Mouse (Mus musculus) adipocyte (in vitro differentiated cells): Measurements from ENCODE around the gene Snhg11.

Source experiments
- DNase-seq: peaks from one replicate; pipeline ENCODE4 v3.0.0-alpha.2; 2016; ENCODE audit warnings: low spot score

Snhg11 gene

DNA sequence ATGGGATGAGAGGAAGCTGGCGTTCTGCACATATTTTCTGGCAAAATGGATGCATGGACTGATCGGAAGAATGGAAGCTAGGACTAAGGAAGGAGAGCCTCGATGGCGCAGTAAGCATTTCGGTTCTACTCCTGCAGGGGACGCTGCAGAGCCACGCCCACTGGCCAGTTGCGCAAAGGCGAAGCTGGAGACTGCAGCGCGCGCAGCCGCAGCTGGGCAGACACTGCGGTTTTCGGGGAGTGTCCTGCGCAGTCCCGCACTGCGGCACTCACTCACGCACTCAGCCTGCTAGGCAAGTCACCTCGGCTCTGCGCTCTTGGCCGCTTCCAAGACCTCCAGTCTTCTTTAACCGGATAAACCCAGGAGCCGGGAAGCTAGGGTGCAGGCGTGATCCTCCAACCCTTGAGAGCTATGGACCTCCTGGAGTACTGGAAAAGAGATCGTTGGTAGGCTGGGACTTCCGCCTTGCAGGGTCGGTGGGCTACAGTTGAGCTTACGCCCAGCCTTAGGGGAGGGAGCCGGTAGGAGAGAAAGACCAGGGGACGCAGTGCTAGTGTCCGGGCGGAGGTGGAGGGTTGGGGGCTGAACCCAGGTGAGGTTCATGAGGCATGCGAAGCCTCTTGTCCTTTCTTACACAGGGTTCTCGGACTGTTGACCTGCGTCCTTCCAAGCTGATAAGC, at the start of gene Snhg11:
Gene Snhg11 (plus strand): TSS at position 196 of the 680 bp plus-strand sequence.
- DNase-seq: no peak

DNA sequence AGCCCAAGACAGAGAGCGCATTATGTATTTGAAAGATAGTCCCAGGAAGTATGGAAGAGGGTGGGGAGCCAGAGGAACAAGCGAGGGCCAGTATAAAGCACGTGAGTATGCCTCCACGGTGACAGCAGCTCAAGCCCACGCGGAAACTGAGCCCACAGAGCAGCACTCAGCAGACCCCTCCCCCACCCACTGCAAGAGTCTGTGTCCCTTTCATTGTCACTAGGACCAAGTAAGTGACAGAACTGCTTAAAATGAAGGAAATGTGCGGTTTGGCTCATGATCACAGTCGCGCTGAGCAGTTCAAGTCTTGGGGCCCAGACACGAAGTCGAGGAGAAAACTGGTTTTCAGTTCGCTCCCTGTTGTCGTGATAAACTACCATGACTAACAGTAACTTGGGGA, 41.1 kb upstream of the Snhg11 start:
- no peak for DNase-seq

DNA sequence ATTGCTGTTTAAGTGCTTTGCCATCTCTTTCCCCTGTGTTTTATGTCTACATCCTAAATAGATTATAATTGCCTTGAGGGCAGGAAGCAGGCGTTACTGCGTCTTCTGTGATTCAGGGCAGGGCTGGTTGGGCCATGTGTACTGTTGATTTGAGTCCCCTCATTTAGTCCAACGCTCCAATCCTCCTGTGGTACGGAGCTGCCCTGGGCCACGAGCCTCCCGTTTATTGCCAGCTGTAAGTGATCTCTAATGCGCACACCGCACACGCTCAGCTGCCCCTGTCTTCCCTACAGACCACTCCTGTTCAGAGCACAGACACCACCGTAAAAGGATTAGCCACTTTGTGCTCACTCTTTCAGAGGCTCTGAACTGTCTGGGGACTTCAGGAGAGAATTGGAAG, 37.7 kb upstream of the Snhg11 start:
- DNase-seq: no peak

DNA sequence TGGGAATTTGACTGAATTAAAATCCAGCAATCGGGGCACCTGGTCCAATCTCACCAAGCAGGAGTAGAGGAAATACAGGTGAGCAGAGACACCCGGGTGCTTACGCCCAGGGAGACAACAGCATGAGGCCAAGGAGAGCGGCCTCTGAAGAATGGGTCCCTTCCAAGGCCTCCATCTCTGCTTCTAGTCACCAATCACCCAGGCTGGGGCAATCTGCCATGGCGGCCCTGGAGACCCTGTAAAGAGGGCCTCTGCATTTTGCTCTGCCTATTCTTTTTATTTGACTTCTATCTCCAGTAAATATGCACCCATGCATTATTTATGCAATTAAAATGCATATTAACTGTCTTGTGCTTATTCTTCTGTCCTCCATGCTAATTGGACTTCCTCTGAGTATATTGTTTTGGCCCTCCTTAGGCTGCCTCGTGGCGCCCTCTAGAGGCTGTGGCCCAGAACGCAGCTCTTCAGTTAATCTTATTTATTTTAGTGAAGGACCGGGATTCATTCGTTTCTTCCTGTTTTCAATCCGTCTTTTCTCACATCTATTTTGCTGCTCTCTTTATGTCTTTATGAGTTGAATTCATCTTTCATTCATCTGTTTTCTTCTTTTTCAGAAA, 35.4 kb upstream of the Snhg11 start:
- peak; percentile 62 for DNase-seq

DNA sequence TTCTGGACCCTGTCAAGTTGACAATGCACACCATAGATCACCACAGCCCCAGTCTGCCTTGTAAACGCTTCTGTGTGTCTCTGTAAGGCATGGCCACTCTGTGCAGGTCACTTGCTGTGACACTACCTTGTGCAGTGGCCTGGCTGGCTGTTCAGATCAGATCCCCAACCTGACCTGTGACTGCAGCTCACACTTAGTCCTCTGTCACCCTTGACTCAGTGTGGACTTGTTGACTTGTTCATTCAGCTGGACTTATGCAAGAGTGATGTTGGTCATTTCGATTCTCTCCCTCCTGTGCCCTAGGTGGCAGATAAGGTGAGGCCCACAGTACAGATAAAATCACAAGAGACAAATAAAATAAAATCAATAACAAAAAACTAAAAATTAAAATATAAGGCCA, 34.1 kb upstream of the Snhg11 start:
- no peak for DNase-seq

DNA sequence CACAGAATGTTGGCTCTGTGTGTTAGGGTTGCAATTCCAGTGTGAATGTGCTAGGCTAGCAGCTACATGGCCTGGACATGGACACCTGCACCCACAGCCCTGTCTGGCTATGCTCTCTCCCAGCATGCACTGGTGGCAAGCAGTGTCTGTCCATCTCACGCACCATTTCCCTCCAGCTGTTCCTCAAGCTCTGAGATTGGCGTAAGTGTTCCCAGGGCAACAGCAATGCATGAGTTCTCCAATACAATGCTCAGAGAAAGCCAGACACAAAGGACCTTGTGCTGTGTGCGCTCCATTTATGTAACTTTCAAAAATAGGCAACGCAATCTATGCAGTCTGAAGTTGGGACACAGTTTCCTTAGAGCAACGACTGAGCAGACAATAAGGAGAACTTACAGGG, 31.9 kb upstream of the Snhg11 start:
- no peak for DNase-seq

DNA sequence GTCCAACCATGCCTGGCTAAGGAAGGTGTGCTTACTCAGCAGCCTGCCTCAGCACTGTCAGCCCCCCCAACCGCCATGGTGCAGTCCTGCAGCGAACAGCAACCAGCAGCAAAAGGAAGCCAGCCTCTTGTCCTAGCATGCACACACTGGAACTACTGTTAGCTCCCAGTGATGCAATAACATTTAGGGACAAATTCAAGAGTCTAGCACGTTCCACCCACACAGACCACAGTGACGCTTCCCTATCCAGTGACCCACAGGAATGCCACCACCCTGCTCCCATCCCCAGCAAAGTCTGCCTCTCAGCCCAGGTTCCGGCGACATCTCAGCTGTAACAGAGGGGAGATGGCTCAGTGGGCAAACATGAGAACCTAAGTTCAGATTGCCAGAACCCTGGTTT, 29.0 kb upstream of the Snhg11 start:
- no peak for DNase-seq

DNA sequence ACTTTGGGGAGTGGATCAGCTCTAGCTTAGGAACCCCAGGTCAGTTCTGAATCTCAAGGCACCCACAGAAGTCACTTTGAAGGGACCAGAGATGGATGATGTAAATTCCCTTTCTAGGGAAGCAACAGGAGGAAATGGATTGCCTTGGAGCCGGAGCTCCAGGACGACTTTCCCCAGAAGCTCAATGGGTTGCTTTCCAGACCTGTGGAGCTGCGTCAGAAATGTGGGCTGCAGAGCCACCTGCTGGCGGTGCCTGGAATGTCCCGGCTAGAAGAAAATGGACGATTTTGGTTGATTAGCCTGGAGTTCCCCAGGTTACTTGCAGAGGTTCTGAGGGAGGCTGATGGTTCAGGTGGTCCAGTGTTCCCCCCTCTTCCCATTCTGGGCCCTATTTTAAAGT, 27.6 kb upstream of the Snhg11 start:
- peak; percentile 76 for DNase-seq

DNA sequence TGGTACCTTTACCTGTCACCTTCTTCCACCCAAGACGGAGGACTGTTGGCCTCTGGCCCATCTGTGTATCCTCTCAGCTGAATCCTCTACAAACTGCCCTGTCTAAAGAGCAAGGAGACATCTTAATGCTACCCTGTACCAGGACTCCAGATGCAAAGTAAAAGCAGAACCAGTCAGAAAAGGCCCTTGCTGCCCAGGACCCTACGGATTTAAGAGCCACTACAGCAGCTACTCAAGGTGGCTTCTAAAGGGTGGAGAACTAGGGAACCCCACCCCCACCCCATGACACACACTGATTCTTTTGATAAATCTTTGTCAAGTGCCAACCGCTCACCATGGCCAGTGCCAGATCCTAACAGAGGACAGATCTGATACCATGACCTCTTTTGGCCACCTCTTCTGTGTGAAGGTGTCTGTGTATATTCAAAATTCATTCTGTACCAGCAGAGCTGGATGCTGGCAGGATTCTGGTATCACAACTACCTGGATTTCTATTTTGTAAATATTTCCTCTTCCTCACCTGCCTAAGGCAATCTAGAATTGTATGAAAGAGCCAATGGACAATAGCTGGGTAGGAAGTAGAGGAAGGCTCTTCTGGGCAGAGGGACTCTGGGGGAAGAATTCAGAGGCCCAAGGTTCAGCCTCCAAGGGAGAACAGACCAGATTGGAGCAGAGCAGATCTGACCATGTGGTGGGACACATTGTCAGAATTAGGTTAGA, 22.5 kb upstream of the Snhg11 start:
- no peak for DNase-seq

DNA sequence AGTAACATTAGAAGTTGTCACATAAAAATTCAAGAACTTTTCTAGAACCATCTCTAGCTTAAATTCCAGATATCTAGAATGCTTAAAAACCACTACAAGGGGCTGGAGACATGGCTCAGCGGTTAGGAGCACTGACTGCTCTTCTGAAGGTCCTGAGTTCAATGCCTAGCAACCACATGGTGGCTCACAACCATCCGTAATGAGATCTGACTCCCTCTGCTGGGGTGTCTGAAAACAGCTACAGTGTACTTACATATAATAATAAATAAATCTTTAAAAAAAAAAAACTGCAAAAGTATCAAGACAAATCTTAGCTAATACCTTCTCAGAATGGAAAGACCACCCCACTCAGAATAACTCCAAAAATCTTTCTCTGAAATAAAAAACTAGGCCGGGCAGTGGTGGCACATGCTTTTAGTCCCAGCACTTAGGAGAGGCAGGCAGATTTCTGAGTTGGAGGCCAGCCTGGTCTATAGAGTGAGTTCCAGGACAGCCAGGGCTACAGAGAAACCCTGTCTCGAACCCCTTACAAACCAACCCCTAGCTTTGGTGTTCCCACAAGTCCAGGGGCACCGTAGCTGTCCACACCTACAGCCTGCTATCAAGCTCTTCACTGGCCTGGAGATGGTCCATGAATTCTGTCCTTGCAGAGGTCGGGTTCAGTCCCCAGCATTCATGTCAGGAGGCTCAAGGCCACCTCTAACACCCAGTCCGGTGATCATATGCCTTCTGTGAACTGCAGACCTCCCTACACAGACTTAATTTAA, 20.9 kb upstream of the Snhg11 start:
- no peak for DNase-seq

DNA sequence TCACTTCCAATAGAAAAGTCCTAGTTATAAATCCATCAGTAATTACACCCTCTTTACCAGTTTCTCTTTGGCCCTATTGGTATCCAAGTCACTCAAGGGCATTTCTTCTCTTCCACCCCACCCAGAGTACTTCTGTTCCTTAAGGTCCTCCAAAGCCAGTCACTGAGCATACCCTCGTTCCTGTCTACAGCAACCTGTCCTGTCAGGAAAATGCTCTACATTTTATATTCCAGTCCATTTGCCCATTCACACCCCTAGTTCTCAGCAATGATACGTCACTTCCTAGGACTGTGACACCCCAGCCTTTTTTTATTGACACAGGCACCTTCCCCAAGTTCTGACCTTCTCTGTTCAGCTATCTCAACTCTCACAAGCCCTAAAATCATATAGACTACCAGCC, 20.2 kb upstream of the Snhg11 start:
- DNase-seq: no peak

DNA sequence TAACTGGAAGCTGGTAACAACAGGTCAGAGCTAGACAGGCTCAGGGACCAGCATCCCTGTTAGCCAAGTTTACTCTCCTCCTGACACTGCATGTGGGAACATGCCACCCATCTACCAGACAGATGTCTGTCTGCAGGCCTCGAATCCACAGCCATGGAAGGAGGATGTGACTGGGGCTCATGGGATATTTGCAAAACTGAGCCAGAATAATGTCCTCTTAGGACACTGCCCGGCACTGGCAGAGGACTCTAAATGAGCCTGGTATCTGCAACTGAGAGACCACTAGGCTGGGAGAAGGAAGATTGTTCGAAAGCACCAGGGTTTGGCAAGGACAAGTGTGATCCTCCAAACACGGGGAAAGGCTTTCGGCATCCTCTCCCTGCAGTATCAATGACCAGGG, 19.3 kb upstream of the Snhg11 start:
- DNase-seq: no peak

DNA sequence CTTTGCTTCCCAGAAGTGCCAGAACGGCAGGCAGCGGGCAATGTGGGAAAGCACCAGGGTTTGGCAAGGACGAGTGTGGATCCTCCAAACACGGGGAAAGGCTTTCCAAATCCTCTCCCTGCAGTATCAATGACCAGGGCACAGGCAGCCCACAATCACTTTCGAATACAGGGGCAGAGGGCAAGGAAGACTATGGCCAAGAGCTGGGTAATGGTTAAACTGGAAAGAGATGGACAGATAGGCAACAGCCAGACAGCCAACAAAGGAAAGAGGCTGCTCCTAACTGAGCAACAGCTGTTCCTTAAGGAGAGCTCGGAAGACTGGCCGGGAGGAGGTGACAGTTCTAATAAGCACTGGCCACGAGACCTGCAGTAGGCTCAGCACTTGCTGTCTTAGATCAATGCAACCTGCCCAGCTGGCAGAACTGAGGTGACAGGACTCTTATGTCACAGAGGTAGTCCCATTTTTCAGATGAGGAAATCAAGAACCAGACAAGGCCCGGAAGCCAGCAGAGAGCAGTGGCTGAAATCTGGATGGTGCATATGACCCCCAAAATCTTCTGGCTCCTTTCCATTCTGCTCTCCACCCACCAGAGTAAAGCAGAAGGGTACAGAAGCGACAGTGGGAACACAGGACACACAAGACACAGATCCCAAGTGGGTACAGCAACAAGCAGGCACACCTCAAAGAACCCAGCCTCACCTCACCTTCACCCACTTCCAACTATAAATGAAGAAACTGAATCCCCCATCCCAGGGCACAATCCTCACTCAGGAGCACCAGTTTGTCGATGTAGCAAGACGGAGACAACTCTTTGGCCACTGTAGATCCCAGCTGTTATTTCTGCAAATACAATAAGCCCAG, 15.4 kb upstream of the Snhg11 start:
- no peak for DNase-seq

DNA sequence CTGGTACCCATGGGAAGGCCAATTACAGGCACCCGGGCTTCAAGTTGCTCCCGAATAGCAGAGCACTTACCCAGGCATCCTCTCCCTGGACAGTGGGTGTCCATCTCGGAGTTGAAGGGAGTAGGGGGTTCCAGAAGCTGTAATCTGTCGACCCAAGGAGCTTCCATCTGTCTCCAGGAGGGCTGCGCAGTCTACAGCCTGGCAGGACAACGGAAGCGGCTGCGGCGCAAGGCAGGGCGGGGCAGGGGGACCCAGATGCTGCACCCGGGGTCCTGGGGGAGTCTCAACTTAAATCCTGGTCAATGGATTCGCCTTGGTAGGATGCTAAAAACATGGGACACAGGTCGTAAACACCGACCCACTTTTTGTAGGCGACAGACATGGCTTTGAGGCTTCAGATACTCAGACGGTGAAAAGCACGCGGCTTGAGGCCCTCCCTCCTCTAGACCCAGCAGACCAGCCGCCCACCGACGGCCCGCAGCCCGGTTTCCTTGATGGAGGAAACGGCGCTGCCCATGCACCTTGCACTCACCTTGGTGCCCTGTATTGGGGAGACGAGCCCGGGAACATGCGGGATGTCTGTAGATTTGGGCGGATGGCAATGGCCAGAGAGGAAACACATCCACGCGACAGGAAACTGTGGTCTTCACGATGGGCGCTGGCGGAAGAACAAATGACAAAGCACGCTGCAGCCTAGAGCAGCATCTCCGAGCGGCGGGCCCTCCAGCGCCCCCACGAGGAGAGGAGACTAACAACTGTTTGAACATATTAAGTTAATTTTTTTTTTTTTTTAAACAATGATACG, 14.4 kb upstream of the Snhg11 start:
- peak; percentile 94 for DNase-seq

DNA sequence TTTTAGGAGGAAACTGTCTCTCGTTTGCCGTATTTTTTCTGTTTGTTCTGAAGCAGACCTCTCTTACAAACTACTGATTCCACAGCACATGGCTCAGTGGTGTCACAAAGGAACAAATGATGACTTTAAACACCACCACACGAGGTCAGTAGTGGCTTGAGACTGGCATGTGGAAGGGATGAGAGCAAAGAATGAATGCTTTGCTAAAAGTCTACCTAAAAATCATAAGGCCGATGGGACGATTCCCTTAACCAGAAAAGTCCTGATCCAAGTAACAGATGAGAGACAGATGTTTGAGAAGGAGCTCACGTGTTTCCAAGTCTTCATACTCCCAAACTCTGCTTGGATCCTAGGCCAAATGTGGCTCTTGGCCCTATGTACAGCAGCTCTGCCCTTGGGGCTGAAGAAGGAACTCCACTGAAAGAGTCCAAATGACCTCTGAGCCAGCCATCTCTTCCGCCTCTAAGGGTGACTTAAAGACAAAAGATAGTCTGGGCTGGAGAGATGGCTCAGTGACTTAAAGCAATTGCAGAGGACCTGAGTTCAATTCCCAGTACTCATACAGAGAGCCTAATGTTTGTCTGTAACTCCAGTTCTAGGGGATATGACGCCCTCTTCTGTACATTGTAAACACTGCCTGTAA, 13.6 kb upstream of the Snhg11 start:
- no peak for DNase-seq

DNA sequence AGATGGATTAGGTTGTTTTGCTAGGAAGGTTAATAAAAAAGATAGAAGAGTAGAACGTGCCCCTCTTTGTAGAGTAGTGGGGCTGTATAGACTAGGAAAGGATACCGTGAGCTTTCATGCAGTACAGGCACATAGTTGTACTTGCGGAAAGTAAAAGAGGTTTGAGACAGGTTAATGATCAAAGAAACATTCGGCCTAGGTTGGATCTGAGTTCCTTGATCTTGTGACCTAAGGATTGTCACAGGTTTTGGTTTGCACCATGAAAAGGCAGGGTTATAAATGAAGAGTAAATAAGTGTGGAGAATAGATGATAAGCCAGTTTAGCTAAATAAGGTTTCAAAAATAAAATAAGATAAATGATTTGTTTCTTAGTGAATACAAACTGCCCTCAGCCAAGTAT, 11.3 kb upstream of the Snhg11 start:
- no peak for DNase-seq

DNA sequence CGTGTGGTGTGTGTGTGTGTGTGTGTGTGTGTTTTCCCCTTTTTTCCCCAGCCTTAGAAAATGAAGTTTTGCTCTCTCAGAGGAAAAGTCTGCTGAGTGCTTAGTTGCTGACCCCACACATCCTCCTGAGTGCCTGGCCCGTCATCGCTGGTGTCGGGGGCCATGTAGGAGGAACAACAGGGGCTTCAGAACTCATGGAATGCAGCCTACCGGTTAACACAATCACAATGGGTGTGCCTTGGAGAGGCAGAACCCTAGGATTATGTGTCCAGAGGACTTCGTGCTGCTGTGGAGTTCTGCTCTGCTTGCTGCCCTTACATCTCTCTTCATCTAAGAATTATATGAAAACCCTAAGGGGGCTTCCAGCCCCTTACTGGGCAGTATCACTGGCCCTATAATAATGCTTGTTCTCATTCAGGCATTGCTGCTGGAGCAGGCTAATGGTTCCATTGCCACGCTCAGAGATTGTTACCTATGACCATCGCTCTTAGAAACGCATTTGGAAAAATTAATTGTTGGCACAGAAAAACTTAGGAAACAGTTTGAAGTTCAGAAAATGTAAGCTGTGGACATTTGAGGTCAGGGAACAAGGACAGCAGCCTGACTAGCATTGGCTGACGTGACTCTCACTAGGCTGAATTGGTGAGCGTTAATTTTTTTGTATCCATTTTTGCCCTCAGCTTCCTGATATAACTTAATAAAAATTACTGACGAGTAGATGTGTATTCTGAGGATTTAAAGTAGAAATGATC, 10.2 kb upstream of the Snhg11 start:
- no peak for DNase-seq

DNA sequence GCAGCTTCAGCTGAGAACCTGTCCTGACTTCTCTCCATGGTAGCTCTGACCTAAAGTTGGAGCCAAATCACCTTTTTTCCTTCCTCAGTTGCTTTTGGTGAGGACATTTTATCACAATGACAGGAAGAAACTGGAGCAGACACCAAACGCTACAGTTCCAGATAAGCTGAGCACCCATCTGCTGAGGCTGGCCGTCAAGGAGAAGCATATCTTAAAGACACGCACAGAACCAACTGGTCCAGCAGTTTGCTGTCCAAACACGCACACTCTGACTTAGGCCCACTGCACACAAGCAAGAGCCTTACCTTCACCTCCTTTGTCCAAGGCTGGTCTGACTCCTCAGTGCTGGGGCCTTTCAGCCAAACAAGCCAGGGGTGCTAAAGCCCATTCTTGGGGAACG, 7.8 kb upstream of the Snhg11 start:
- DNase-seq: no peak

DNA sequence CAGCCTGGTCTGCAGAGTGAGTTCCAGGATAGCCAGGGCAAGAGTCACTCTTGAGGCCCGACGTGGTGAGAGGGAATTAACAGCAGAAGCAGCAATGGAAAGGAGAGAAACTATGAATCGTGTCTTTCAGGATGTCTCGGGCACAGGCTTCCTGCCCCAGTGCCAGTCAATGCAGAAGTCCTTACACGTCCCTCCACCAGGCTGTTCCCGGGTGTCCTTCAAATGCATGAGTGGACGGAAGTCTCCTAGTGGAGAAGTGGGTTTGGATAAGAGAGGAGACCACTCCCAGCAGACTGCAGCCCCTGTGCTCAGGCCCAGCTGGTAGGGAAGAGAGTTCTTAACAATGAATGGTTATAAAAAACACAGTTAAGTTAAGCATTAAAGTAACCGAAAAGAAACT, 7.1 kb upstream of the Snhg11 start:
- no peak for DNase-seq
